Mouse (Mus musculus) forebrain, embryonic 16.5 days (tissue): ENCODE data around the gene Tmed8. TPM values are rescaled to one million over a fixed set of nuclear protein-coding genes. Genes with fewer than 3 reads are reported as not detected.
"Not testable (repeated sequence)": the region's sequence is repeated elsewhere in the genome, so short reads cannot be mapped to it uniquely, and the experiment has no call there.

Experiments
- ATAC-seq: fragments of 200-750 bp; cut with Nextera tagmentation; 2 replicates; pipeline ENCODE4 v1.8.0; 2017; ENCODE audit warnings: mild to moderate bottlenecking, moderate library complexity
- H3K27ac ChIP-seq: fragments of 300-500 bp; sonication (generic); 2 replicates; pipeline ENCODE4 v1.5.1; 2014; ENCODE audit warnings: low read length, control low read depth
- H3K27me3 ChIP-seq: fragments of 300-500 bp; sonication (generic); replicated peaks from 2 replicates; pipeline ENCODE4 v1.6.1; 2014; ENCODE audit warnings: low read length; ENCODE audit not compliant: control insufficient read depth, insufficient read depth
- H3K36me3 ChIP-seq: fragments of 300-500 bp; sonication (generic); 2 replicates; pipeline ENCODE4 v1.6.1; 2014; ENCODE audit not compliant: control insufficient read depth, insufficient read depth
- H3K4me1 ChIP-seq: fragments of 300-500 bp; sonication (generic); replicated peaks from 2 replicates; pipeline ENCODE4 v1.6.1; 2014; ENCODE audit warnings: low read length; ENCODE audit not compliant: control insufficient read depth, insufficient read depth
- H3K4me2 ChIP-seq: fragments of 300-500 bp; sonication (generic); 2 replicates; pipeline ENCODE4 v1.6.1; 2014; ENCODE audit warnings: mild to moderate bottlenecking, low read length, control low read depth
- H3K4me3 ChIP-seq: fragments of 300-500 bp; sonication (generic); replicated peaks from 2 replicates; pipeline ENCODE4 v1.5.1; 2014; ENCODE audit warnings: mild to moderate bottlenecking, low read length, control low read depth
- H3K9ac ChIP-seq: fragments of 300-500 bp; sonication (generic); replicated peaks from 2 replicates; pipeline ENCODE4 v1.6.1; 2014; ENCODE audit warnings: low read depth, low read length, control low read depth
- H3K9me3 ChIP-seq: fragments of 300-500 bp; sonication (generic); 2 replicates; pipeline ENCODE4 v1.6.1; 2016; ENCODE audit warnings: low read length; ENCODE audit not compliant: control insufficient read depth
- WGBS: fragments of 180-500 bp; shearing (Covaris S2); extraction: QIAGEN DNeasy Blood & Tissue Kit; methylation state at CpG from one replicate; pipeline ENCODE4 v1.1.7; 2014; 5-methylcytosine and 5-hydroxymethylcytosine counted together
- polyA plus RNA-seq: library from polyadenylated mRNA; unstranded; fragments of >200 nt; fragmentation: Nextera tagmentation; extraction: Ambion mirVana; gene quantifications from 2 replicates; pipeline ENCODE4 v1.2.1, GENCODE M21; 2015

The Tmed8 gene
- polyA plus RNA-seq, 1 experiment from 2014 or later, result 5.1 TPM

DNA sequence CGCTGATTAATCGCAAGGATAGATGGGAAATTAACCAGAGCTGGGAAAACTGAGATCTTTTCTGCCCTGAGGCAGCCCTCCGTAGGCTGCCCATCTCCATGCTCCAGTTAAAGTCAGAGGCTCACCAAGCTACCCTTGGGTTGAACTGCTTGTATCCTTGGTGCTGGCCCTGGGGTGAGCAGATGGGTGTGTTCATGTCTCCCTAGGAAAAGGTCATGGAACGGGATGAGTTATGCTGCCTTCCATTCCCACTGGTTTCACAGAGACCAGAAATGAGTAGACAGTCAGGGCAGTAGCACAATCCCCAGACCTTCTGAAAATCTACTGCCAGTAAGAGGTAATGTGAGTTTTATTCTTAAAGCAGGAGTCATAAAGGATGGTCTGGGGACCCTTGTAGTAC, 22.6 kb downstream of the Tmed8 start:
- Histone ChIP-seq H3K4me3 (no peak overlapping the region), H3K27me3 (no peaks in the 10 kb centered on the region), H3K9ac (no peak overlapping the region), H3K4me2 (no peak overlapping the region), H3K36me3 (peaks cover 7% of the 10 kb centered on the region; the same call in 1 of the 2 replicates), H3K9me3 (no peaks in the 10 kb centered on the region), H3K27ac (no peak overlapping the region), H3K4me1 (no peaks in the 10 kb centered on the region)
- 95% methylated on average over 4 of the region's 4 CpGs for WGBS
- no peak for ATAC-seq

- H3K9ac ChIP-seq, result no peak overlapping the region
- WGBS, result 71% methylated on average over 4 of the region's 4 CpGs
- no peak overlapping the region for H3K27ac ChIP-seq
- no peaks in the 10 kb centered on the region for H3K27me3 ChIP-seq
- peaks cover 14% of the 10 kb centered on the region; the same call in 1 of the 2 replicates for H3K36me3 ChIP-seq
- H3K4me3 ChIP-seq, result no peak overlapping the region
- no peak overlapping the region for H3K4me2 ChIP-seq
- no peak for ATAC-seq
- no peaks in the 10 kb centered on the region for H3K9me3 ChIP-seq
- no peaks in the 10 kb centered on the region; the same call in 1 of the 2 replicates for H3K4me1 ChIP-seq
These were observed 24.9 kb downstream of the Tmed8 start for GRCm38 (mm10) chr12:87175194-87175946.

GRCm38 (mm10) chr12:87160815-87161214, 39.4 kb downstream of the Tmed8 start:
- Histone ChIP-seq H3K27me3 (no peaks in the 10 kb centered on the region), H3K9me3 (no peaks in the 10 kb centered on the region; the same call in 1 of the 2 replicates), H3K36me3 (no peaks in the 10 kb centered on the region), H3K9ac (no peak overlapping the region), H3K4me1 (no peaks in the 10 kb centered on the region), H3K4me2 (no peak overlapping the region), H3K4me3 (no peak overlapping the region), H3K27ac (no peak overlapping the region)
- 94% methylated on average over 5 of the region's 5 CpGs for WGBS
- ATAC-seq, result no peak

- ATAC-seq, result no peak
- H3K36me3 ChIP-seq, result no peaks in the 10 kb centered on the region
- WGBS, result 82% methylated on average over 1 of the region's 1 CpGs
- no peaks in the 10 kb centered on the region; the same call in 1 of the 2 replicates for H3K9me3 ChIP-seq
- H3K27ac ChIP-seq, result no peak overlapping the region
- H3K4me2 ChIP-seq, result no peak overlapping the region
- no peak overlapping the region for H3K9ac ChIP-seq
- no peaks in the 10 kb centered on the region for H3K27me3 ChIP-seq
- no peaks in the 10 kb centered on the region for H3K4me1 ChIP-seq
- no peak overlapping the region for H3K4me3 ChIP-seq
These were observed 39.9 kb downstream of the Tmed8 start for GRCm38 (mm10) chr12:87160310-87160709.

- no peak overlapping the region for H3K4me2 ChIP-seq
These were observed 42.2 kb downstream of the Tmed8 start for GRCm38 (mm10) chr12:87158099-87158498.

GRCm38 (mm10) chr12:87157361-87157760, 42.9 kb downstream of the Tmed8 start:
- no peak for ATAC-seq
- Histone ChIP-seq H3K27me3 (no peaks in the 10 kb centered on the region), H3K9ac (no peak overlapping the region), H3K36me3 (no peaks in the 10 kb centered on the region), H3K4me3 (no peak overlapping the region), H3K4me1 (no peaks in the 10 kb centered on the region), H3K4me2 (no peak overlapping the region), H3K9me3 (no peaks in the 10 kb centered on the region), H3K27ac (no peak overlapping the region)
- WGBS, result 61% methylated on average over 4 of the region's 4 CpGs

More at GRCm38 (mm10) chr12:87158099-87158498, 42.2 kb downstream of the Tmed8 start:
- no peak overlapping the region for H3K27ac ChIP-seq
- ATAC-seq, result no peak
- no peaks in the 10 kb centered on the region for H3K9me3 ChIP-seq
- no peaks in the 10 kb centered on the region for H3K27me3 ChIP-seq
- H3K4me3 ChIP-seq, result no peak overlapping the region
- no peaks in the 10 kb centered on the region for H3K4me1 ChIP-seq
- H3K36me3 ChIP-seq, result no peaks in the 10 kb centered on the region
- WGBS, result 83% methylated on average over 7 of the region's 7 CpGs
- no peak overlapping the region for H3K9ac ChIP-seq

DNA sequence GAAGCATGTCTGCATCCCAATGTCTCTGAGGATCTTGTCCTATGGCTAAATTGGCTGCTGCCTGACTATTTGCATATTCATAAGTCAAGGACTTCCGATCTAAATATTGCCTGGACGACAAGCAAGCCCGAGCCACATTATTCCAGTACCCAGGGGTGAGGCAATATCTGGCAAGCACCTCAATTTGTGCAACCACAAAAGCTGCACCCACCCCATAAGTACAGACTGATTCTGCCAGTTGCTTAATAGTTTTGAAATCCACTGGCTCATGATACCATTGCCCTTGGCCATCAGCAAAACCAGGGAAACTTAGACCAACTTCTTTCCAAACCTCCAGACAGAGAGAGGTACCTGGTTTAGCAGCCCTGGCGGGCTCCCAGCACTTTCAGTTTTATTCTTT, 45.8 kb downstream of the Tmed8 start:
- not testable (repeated sequence) for H3K36me3 ChIP-seq, H3K4me2 ChIP-seq, H3K4me1 ChIP-seq, H3K9ac ChIP-seq, ATAC-seq, H3K27ac ChIP-seq, H3K27me3 ChIP-seq, H3K4me3 ChIP-seq, H3K9me3 ChIP-seq
- WGBS, result 76% methylated on average over 4 of the region's 4 CpGs

- Histone ChIP-seq H3K4me3 (no peak overlapping the region), H3K4me1 (peaks cover 14% of the 10 kb centered on the region), H3K9me3 (no peaks in the 10 kb centered on the region), H3K27ac (no peak overlapping the region), H3K36me3 (no peaks in the 10 kb centered on the region), H3K9ac (no peak overlapping the region), H3K27me3 (no peaks in the 10 kb centered on the region), H3K4me2 (no peak overlapping the region)
- 98% methylated on average over 5 of the region's 5 CpGs for WGBS
- ATAC-seq, result no peak
These were observed 50.8 kb downstream of the Tmed8 start for GRCm38 (mm10) chr12:87149471-87149870.

DNA sequence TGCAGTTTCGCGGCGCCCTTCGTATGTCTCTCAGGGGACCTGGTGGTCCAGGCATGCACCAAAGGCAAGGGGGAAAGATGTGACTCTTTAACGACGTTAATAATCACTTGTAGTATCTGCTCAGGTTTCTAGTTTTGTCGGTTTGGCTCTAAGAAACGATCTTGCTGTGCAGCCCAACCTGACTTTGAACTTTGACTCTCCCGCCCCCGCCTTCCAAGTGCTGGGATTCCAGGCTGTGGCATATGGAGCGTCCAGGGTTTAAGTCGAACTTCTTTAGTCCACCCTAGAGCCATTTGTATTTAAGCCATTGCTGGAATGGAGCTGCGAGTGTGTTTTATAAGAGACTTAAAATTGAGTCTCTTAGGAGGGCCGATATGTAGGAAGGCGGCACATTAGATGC, 52.1 kb downstream of the Tmed8 start:
- no peak for ATAC-seq
- Histone ChIP-seq H3K9me3 (no peaks in the 10 kb centered on the region), H3K36me3 (no peaks in the 10 kb centered on the region), H3K27ac (peak overlapping the region; percentile 97), H3K4me3 (peak overlapping the region; percentile 86), H3K27me3 (no peaks in the 10 kb centered on the region), H3K4me1 (peaks cover 14% of the 10 kb centered on the region), H3K4me2 (peak overlapping the region; percentile 63), H3K9ac (peak overlapping the region; percentile 92)
- WGBS, result 15% methylated on average over 15 of the region's 15 CpGs
